Mouse (Mus musculus): Measurements from ENCODE around the gene Lpcat1. TPM values are rescaled to one million over a fixed set of nuclear protein-coding genes. Genes with fewer than 3 reads are reported as not detected.

Lpcat1 gene
- polyA plus RNA-seq, 1 experiment from 2014 or later: 61.2 TPM

DNA sequence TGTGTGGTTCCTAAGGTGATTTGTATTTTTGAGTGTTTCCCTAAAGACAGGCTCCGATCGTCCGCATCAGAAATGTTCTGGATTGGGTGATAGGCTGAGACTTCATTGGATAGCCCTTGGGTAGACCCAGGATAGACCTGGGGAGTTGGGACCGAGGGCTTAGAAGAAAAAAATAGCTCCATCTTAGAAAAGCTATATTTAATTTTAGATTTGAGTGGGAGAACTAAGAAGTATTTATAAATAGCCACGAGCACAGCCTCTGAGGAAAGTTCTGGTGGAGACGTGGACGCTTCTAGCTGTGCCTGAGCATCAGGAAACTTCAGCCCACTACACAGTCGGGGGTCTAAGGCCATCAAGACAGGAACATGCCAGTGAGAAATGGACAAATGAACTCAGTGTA lies 9.8 kb downstream of the Lpcat1 start:
- peaks cover 30% of the 10 kb centered on the region for H3K4me1 ChIP-seq (replicated peaks)
- 83% methylated on average over 8 of the region's 8 CpGs for WGBS
- no peaks in the 10 kb centered on the region for H3K27me3 ChIP-seq
- H3K9ac ChIP-seq (replicated peaks): no peak overlapping the region
- H3K4me2 ChIP-seq: no peak overlapping the region
- no peaks in the 10 kb centered on the region for H3K9me3 ChIP-seq
- ATAC-seq (ENCODE audit: insufficient number of reproducible peaks, insufficient read depth, low FRiP score, low TSS enrichment, low read depth): no peak
- H3K36me3 ChIP-seq: peaks cover 15% of the 10 kb centered on the region
- H3K4me3 ChIP-seq (replicated peaks): no peak overlapping the region
- H3K27ac ChIP-seq: 0 out of 2 replicates have a peak overlapping the region, but pooled peaks have one; percentile 41

DNA sequence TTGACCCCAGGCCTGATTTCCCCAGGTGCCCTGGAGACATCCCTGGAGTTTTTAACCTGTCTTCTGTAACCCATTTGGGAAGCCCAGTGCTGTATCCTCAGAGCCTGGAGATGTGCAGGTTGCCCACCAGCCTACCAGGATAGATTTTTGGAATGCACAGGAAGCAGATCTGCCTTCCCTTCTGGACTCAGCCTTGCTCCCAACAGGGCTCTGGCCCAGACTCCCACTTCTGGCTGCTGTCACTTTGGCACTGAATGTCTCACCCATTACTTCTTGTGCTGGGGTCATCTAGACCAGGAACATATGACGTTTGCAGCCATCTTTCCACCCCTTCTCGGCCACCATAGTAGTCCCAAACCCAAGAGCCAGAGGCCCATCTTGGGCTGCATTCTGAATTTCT lies 10.8 kb downstream of the Lpcat1 start:
- 69% methylated on average over 2 of the region's 2 CpGs for WGBS
- no peak for ATAC-seq (ENCODE audit: insufficient number of reproducible peaks, insufficient read depth, low FRiP score, low TSS enrichment, low read depth)
- H3K4me2 ChIP-seq: no peak overlapping the region
- H3K4me1 ChIP-seq (replicated peaks): peaks cover 25% of the 10 kb centered on the region
- no peak overlapping the region for H3K27ac ChIP-seq
- no peak overlapping the region for H3K9ac ChIP-seq (replicated peaks)
- no peak overlapping the region for H3K4me3 ChIP-seq (replicated peaks)
- H3K27me3 ChIP-seq: no peaks in the 10 kb centered on the region
- H3K36me3 ChIP-seq: peaks cover 13% of the 10 kb centered on the region
- H3K9me3 ChIP-seq: no peaks in the 10 kb centered on the region

DNA sequence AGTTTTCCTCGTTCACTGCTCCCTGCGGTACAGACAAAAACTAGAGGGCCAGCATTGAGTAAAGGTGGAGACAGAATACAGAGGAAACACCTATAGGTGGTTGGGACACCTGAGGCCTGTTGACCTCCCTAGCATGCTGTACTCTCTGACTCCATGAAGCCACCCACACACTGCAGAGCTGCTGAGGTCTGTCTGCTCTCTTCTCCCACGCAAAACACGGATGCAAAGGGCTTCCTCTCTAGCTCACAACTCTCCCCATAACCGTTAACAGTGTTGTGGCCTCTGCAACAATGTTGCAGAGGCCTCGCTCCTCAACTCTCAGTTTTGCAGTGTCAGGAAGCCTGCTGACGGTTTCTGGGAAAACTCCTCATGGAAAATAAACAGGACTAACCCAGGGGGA lies 15.5 kb downstream of the Lpcat1 start:
- H3K9ac ChIP-seq (replicated peaks): no peak overlapping the region
- no peak overlapping the region for H3K27ac ChIP-seq
- no peak overlapping the region for H3K4me3 ChIP-seq (replicated peaks)
- H3K36me3 ChIP-seq: peaks cover 30% of the 10 kb centered on the region
- H3K27me3 ChIP-seq: no peaks in the 10 kb centered on the region
- WGBS: 86% methylated on average over 7 of the region's 7 CpGs
- peaks cover 13% of the 10 kb centered on the region for H3K4me1 ChIP-seq (replicated peaks)
- no peak for ATAC-seq (ENCODE audit: insufficient number of reproducible peaks, insufficient read depth, low FRiP score, low TSS enrichment, low read depth)
- no peak overlapping the region for H3K4me2 ChIP-seq
- H3K9me3 ChIP-seq: peaks cover 10% of the 10 kb centered on the region; the same call in 1 of the 2 replicates

DNA sequence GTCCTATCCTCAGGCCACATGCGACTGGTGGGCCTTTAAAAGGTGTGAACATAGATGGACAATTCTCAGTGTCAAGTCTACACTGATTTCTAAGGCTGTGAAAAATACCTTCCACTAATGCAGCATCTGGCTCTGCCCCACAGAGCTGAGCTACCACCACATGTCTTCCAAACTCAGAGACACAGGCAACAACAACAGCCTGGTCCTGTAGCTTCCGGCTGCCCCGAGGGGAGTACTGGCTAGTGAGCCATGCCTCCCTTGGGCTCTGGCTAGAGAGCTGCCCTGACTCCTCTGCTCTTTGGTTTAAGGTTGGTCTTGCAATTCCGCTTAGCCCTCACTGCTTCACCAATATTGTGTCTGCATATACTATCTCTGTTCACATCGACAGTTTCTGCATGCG lies 16.3 kb downstream of the Lpcat1 start:
- Histone ChIP-seq H3K27me3 (no peaks in the 10 kb centered on the region), H3K27ac (no peak overlapping the region), H3K4me3 (replicated peaks) (no peak overlapping the region), H3K9me3 (peaks cover 10% of the 10 kb centered on the region; the same call in 1 of the 2 replicates), H3K4me1 (replicated peaks) (peaks cover 4% of the 10 kb centered on the region; the same call in 1 of the 2 replicates), H3K36me3 (peaks cover 39% of the 10 kb centered on the region), H3K9ac (replicated peaks) (no peak overlapping the region), H3K4me2 (no peak overlapping the region)
- 89% methylated on average over 6 of the region's 6 CpGs for WGBS
- ATAC-seq (ENCODE audit: insufficient number of reproducible peaks, insufficient read depth, low FRiP score, low TSS enrichment, low read depth): no peak

DNA sequence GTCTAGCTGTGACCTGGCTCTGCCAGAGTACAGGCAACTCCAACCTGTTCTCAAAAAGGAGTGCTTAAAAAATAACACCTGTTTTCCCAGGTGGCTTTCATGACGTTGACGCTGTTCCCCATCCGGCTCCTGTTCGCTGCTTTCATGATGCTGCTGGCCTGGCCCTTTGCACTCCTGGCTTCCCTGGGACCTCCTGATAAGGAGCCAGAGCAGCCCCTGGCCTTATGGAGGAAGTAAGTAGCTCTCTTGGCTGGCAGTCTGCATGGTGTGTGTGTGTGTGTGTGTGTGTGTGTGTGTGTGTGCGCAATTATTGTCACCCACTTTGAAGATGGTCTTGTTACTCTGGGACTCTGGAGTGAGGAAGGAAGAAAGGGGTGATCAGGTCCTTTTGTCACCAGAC lies 17.2 kb downstream of the Lpcat1 start:
- Histone ChIP-seq H3K9me3 (peaks cover 10% of the 10 kb centered on the region; the same call in 1 of the 2 replicates), H3K4me3 (replicated peaks) (no peak overlapping the region), H3K27ac (no peak overlapping the region), H3K9ac (replicated peaks) (no peak overlapping the region), H3K36me3 (peaks cover 47% of the 10 kb centered on the region), H3K4me2 (no peak overlapping the region), H3K27me3 (no peaks in the 10 kb centered on the region), H3K4me1 (replicated peaks) (0 out of 2 replicates have a peak, but pooled peaks cover 3% of the 10 kb centered on the region)
- 67% methylated on average over 5 of the region's 5 CpGs for WGBS
- no peak for ATAC-seq (ENCODE audit: insufficient number of reproducible peaks, insufficient read depth, low FRiP score, low TSS enrichment, low read depth)

DNA sequence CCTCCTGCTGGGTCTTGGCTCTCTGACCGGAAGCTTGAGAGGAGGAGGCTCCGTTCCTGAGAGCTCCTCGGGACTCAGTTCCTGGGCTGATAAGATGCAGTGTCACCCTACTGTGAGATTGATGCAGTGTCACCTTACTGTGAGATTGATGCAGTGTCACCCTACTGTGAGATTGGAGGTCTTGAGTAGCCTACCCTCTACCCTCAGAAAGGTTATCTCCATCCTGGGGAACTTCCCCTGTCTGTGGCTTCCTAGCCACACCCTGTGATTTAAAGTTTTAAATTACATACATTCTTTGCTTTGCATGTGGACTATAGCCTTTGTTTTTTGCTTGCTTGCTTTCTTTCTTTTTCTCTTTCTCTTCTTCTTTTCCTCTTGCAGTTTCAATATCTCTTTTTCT lies 21.1 kb downstream of the Lpcat1 start:
- 52% methylated on average over 3 of the region's 3 CpGs for WGBS
- no peak overlapping the region for H3K27ac ChIP-seq
- peaks cover 10% of the 10 kb centered on the region; the same call in 1 of the 2 replicates for H3K9me3 ChIP-seq
- H3K36me3 ChIP-seq: peaks cover 86% of the 10 kb centered on the region
- no peaks in the 10 kb centered on the region for H3K27me3 ChIP-seq
- H3K9ac ChIP-seq (replicated peaks): no peak overlapping the region
- H3K4me1 ChIP-seq (replicated peaks): no peaks in the 10 kb centered on the region
- ATAC-seq (ENCODE audit: insufficient number of reproducible peaks, insufficient read depth, low FRiP score, low TSS enrichment, low read depth): no peak
- H3K4me3 ChIP-seq (replicated peaks): no peak overlapping the region
- no peak overlapping the region for H3K4me2 ChIP-seq

DNA sequence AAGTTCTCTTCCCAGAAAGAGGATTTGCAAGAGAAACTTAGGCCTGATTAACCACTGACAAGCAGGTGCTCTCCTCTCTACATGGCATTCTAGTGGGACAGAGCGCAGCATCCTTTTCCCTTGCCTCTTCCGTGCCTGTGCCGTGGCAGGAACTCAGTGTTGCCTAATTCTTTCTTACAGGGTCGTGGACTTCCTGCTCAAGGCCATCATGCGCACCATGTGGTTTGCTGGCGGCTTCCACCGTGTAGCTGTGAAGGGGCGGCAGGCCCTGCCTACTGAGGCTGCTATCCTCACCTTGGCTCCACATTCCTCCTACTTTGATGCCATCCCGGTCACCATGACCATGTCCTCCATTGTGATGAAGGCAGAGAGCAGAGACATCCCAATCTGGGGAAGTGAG lies 21.7 kb downstream of the Lpcat1 start:
- H3K36me3 ChIP-seq: peaks cover 92% of the 10 kb centered on the region

DNA sequence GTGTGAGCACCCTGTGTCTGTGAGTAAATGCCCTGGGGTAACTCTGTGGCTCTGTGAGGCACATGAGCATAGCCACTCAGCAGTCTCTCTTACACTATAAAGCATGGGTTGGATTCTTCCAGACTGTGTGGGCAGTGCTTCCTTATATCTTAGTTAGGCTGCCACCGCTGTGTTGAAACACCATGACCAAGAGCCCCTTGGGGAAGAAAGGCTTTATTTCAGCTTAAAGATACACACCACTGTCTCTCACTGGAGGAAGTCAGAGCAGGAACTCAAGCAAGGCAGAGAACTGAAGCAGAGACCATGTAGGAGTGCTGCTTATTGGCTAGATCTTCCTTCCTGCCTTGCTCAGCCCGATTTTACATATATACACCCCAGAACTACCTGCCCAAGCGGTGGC lies 23.0 kb downstream of the Lpcat1 start:
- Histone ChIP-seq H3K9me3 (peaks cover 10% of the 10 kb centered on the region; the same call in 1 of the 2 replicates), H3K4me2 (no peak overlapping the region), H3K4me3 (replicated peaks) (no peak overlapping the region), H3K27ac (no peak overlapping the region), H3K27me3 (no peaks in the 10 kb centered on the region), H3K9ac (replicated peaks) (no peak overlapping the region), H3K36me3 (peaks cover 100% of the 10 kb centered on the region), H3K4me1 (replicated peaks) (no peaks in the 10 kb centered on the region)
- no peak for ATAC-seq (ENCODE audit: insufficient number of reproducible peaks, insufficient read depth, low FRiP score, low TSS enrichment, low read depth)
- WGBS: 90% methylated on average over 3 of the region's 3 CpGs

More for the DNA sequence above, 21.7 kb downstream of the Lpcat1 start:
- Histone ChIP-seq H3K27ac (no peak overlapping the region), H3K9me3 (peaks cover 10% of the 10 kb centered on the region; the same call in 1 of the 2 replicates), H3K4me1 (replicated peaks) (no peaks in the 10 kb centered on the region), H3K4me3 (replicated peaks) (no peak overlapping the region), H3K4me2 (no peak overlapping the region), H3K27me3 (no peaks in the 10 kb centered on the region), H3K9ac (replicated peaks) (no peak overlapping the region)
- ATAC-seq (ENCODE audit: insufficient number of reproducible peaks, insufficient read depth, low FRiP score, low TSS enrichment, low read depth): no peak
- 84% methylated on average over 9 of the region's 9 CpGs for WGBS

DNA sequence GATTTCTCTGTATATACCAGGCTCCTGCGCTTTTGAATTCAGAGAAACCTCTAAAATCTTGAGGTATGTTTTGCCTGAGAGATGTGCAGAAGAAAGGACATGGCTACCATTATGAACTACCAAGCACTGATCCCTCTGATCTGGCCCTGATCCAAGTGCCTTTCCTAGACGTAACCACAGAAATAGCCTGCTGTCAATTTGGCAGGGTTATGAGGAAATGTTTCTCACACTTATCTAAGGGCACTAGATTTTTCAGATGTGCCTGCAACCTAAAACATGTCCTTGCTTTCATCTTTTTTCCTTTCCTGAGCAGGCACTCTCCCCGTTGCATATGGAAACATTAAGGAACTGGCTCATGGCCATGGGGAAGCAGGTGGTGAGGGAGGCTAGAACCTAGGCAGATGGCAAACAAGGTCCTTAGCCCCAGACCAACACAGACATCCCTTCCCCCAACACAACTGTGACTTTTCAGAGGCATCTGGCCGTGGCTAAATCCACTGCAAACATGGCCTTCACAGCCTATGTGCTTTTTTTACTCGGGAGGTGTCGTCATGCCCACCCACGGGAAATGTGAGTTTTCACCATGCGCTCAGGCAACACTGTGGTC lies 23.7 kb downstream of the Lpcat1 start:
- Histone ChIP-seq H3K36me3 (peaks cover 100% of the 10 kb centered on the region), H3K4me1 (replicated peaks) (no peaks in the 10 kb centered on the region), H3K27me3 (no peaks in the 10 kb centered on the region), H3K27ac (no peak overlapping the region), H3K9ac (replicated peaks) (no peak overlapping the region), H3K9me3 (peaks cover 9% of the 10 kb centered on the region; the same call in 1 of the 2 replicates), H3K4me3 (replicated peaks) (no peak overlapping the region), H3K4me2 (no peak overlapping the region)
- ATAC-seq (ENCODE audit: insufficient number of reproducible peaks, insufficient read depth, low FRiP score, low TSS enrichment, low read depth): no peak
- WGBS: 87% methylated on average over 8 of the region's 8 CpGs

DNA sequence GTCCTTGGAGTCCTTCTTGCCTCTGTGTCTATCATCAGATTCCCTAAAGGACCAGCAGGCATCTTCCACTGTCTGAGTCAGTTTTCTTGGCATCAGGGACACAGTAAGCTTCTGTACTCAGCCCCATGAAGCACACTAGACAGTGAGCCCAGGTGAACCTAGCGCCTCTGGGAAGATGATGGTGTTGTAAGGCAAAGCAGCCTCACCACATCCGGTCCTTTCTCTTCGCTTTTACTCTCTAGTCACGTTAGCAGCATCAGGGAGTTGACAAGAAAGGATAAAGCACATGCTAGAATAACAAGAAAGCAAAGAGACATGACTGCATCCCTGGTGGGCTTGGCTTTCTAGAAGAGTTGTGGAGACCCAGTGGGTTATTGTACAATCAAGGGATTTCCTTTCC lies 26.2 kb downstream of the Lpcat1 start:
- Histone ChIP-seq H3K36me3 (peaks cover 100% of the 10 kb centered on the region), H3K27ac (no peak overlapping the region), H3K9me3 (no peaks in the 10 kb centered on the region), H3K4me2 (no peak overlapping the region), H3K4me1 (replicated peaks) (no peaks in the 10 kb centered on the region), H3K27me3 (no peaks in the 10 kb centered on the region), H3K4me3 (replicated peaks) (no peak overlapping the region), H3K9ac (replicated peaks) (no peak overlapping the region)
- WGBS: 92% methylated on average over 4 of the region's 4 CpGs
- ATAC-seq (ENCODE audit: insufficient number of reproducible peaks, insufficient read depth, low FRiP score, low TSS enrichment, low read depth): no peak

DNA sequence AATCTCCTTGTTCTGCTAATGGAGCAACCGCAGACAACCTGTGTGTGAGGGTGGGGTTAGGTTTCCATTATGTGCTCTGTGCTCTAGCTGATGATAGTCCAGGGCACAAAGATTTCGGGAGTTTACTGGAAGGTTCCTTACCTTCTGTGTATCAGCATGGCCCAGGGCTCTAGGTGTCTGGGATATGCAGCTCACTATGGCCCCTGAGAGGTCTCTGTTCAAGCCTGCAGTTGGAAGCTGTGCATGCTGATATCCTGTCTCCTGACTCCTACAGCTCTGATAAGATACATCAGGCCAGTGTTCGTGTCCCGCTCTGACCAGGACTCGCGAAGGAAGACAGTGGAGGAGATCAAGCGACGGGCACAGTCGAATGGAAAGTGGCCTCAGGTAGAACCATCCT lies 27.5 kb downstream of the Lpcat1 start:
- ATAC-seq (ENCODE audit: insufficient number of reproducible peaks, insufficient read depth, low FRiP score, low TSS enrichment, low read depth): no peak
- peaks cover 100% of the 10 kb centered on the region for H3K36me3 ChIP-seq
- 94% methylated on average over 9 of the region's 9 CpGs for WGBS

DNA sequence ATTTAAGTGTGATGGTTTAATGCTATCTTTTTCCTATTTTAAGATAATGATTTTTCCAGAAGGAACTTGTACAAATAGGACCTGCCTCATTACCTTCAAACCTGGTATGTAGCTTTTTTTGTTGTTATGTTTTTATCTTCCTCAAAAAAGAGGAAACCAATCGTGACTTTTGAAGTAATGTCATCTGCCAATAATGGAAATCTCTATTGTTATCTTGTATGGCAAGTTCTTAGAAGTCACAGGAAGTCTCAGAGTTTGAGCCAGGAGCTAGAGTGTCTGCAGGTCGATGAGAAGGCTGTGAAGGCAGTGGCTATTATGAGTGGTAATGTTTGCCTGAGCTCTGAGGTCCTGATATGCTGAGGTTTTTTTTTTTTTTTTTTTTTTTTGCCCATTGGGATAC lies 29.1 kb downstream of the Lpcat1 start:
- ATAC-seq (ENCODE audit: insufficient number of reproducible peaks, insufficient read depth, low FRiP score, low TSS enrichment, low read depth): no peak
- no peak overlapping the region for H3K9ac ChIP-seq (replicated peaks)
- H3K4me1 ChIP-seq (replicated peaks): no peaks in the 10 kb centered on the region
- 86% methylated on average over 2 of the region's 2 CpGs for WGBS
- H3K4me2 ChIP-seq: no peak overlapping the region
- H3K27me3 ChIP-seq: no peaks in the 10 kb centered on the region
- H3K36me3 ChIP-seq: peaks cover 100% of the 10 kb centered on the region
- no peaks in the 10 kb centered on the region for H3K9me3 ChIP-seq
- no peak overlapping the region for H3K27ac ChIP-seq
- H3K4me3 ChIP-seq (replicated peaks): no peak overlapping the region

More for the DNA sequence above, 27.5 kb downstream of the Lpcat1 start:
- no peak overlapping the region for H3K4me3 ChIP-seq (replicated peaks)
- H3K27me3 ChIP-seq: no peaks in the 10 kb centered on the region
- H3K4me2 ChIP-seq: no peak overlapping the region
- H3K27ac ChIP-seq: no peak overlapping the region
- H3K9ac ChIP-seq (replicated peaks): no peak overlapping the region
- H3K4me1 ChIP-seq (replicated peaks): no peaks in the 10 kb centered on the region
- H3K9me3 ChIP-seq: no peaks in the 10 kb centered on the region
